Mouse (Mus musculus): Measurements from ENCODE around the gene Mknk2. TPM values are rescaled to one million over a fixed set of nuclear protein-coding genes. Genes with fewer than 3 reads are reported as not detected.

Gene Mknk2
- polyA plus RNA-seq, 1 experiment from 2014 or later = 85.1 TPM

- Histone ChIP-seq H3K4me3 (ENCODE audit: low read depth, low read length) (peak within 1 kb of the TSS; percentile 36), H3K27me3 (ENCODE audit: control insufficient read depth, insufficient read depth, low read length) (no peaks in the 10 kb centered on the region), H3K36me3 (ENCODE audit: control insufficient read depth, insufficient read depth, low read length) (peaks cover 2% of the 10 kb centered on the region), H3K9me3 (ENCODE audit: control insufficient read depth, low read length) (no peaks in the 10 kb centered on the region), H3K4me2 (ENCODE audit: low read depth, low read length, severe bottlenecking) (peak within 1 kb of the TSS; percentile 71), H3K4me1 (replicated peaks; ENCODE audit: control insufficient read depth, insufficient read depth, low read length) (peaks cover 9% of the 10 kb centered on the region), H3K27ac (ENCODE audit: low read depth, low read length) (peak within 1 kb of the TSS; percentile 18), H3K9ac (ENCODE audit: low read length) (peak within 1 kb of the TSS; percentile 43)
- peak; percentile 97 for ATAC-seq (replicated peaks; ENCODE audit: low FRiP score)
- DNase-seq (ENCODE audit: low spot score) = peak; percentile 99
- under 1% methylated on average over 59 of the region's 59 CpGs for WGBS
Measured at GRCm38 (mm10) chr10:80701721-80702535, 24.0 kb upstream of the Mknk2 start, which contains the start of the genes Mob3a and Izumo4. Mob3a (minus strand) TSS chr10:80701977. Izumo4 (plus strand) TSS chr10:80702184.

GRCm38 (mm10) chr10:80700732-80701131, 22.8 kb upstream of the Mknk2 start:
- Histone ChIP-seq H3K36me3 (ENCODE audit: control insufficient read depth, insufficient read depth, low read length) (no peaks in the 10 kb centered on the region), H3K27me3 (ENCODE audit: control insufficient read depth, insufficient read depth, low read length) (no peaks in the 10 kb centered on the region), H3K4me1 (replicated peaks; ENCODE audit: control insufficient read depth, insufficient read depth, low read length) (peaks cover 9% of the 10 kb centered on the region), H3K9me3 (ENCODE audit: control insufficient read depth, low read length) (no peaks in the 10 kb centered on the region), H3K4me2 (ENCODE audit: low read depth, low read length, severe bottlenecking) (peak overlapping the region; percentile 71), H3K9ac (ENCODE audit: low read length) (no peak overlapping the region; the same call in 1 of the 2 replicates), H3K4me3 (ENCODE audit: low read depth, low read length) (peak overlapping the region; percentile 36), H3K27ac (ENCODE audit: low read depth, low read length) (no peak overlapping the region)
- ATAC-seq (replicated peaks; ENCODE audit: low FRiP score) = no peak
- no peak for DNase-seq (ENCODE audit: low spot score)
- 59% methylated on average over 4 of the region's 4 CpGs for WGBS

GRCm38 (mm10) chr10:80700038-80700504, 22.2 kb upstream of the Mknk2 start:
- no peak for DNase-seq (ENCODE audit: low spot score)
- Histone ChIP-seq H3K9me3 (ENCODE audit: control insufficient read depth, low read length) (no peaks in the 10 kb centered on the region), H3K4me3 (ENCODE audit: low read depth, low read length) (no peak overlapping the region), H3K4me2 (ENCODE audit: low read depth, low read length, severe bottlenecking) (no peak overlapping the region), H3K4me1 (replicated peaks; ENCODE audit: control insufficient read depth, insufficient read depth, low read length) (peaks cover 9% of the 10 kb centered on the region), H3K9ac (ENCODE audit: low read length) (no peak overlapping the region), H3K27me3 (ENCODE audit: control insufficient read depth, insufficient read depth, low read length) (no peaks in the 10 kb centered on the region), H3K36me3 (ENCODE audit: control insufficient read depth, insufficient read depth, low read length) (no peaks in the 10 kb centered on the region), H3K27ac (ENCODE audit: low read depth, low read length) (no peak overlapping the region)
- WGBS = 85% methylated on average over 7 of the region's 7 CpGs
- ATAC-seq (replicated peaks; ENCODE audit: low FRiP score) = no peak

DNA sequence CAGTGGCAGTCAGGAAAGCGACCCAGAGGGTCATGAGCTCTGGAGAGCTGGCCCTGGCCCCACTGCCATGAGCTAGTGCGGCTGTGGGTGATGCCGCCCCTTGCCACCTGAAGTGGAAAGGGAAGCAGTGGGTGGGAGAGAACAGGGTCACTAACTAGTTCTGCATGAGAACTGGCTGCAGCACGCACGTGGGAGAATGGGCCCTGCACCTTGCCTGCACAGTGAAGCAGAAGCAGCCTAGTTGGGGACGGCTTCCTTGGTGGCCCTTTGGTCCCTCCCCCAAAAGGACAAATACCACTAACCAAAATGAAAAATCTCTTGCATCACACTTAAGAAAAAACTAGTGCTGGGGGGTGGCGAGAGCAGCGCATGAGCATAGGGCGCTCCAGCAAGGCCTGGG, 20.7 kb upstream of the Mknk2 start:
- H3K4me2 ChIP-seq (ENCODE audit: low read depth, low read length, severe bottlenecking) = no peak overlapping the region
- H3K4me1 ChIP-seq (replicated peaks; ENCODE audit: control insufficient read depth, insufficient read depth, low read length) = peaks cover 9% of the 10 kb centered on the region
- no peaks in the 10 kb centered on the region for H3K36me3 ChIP-seq (ENCODE audit: control insufficient read depth, insufficient read depth, low read length)
- DNase-seq (ENCODE audit: low spot score) (no peak), ATAC-seq (replicated peaks; ENCODE audit: low FRiP score) (no peak)
- no peak overlapping the region for H3K27ac ChIP-seq (ENCODE audit: low read depth, low read length)
- no peaks in the 10 kb centered on the region for H3K27me3 ChIP-seq (ENCODE audit: control insufficient read depth, insufficient read depth, low read length)
- no peak overlapping the region for H3K9ac ChIP-seq (ENCODE audit: low read length)
- WGBS = 92% methylated on average over 9 of the region's 9 CpGs
- no peak overlapping the region for H3K4me3 ChIP-seq (ENCODE audit: low read depth, low read length)
- no peaks in the 10 kb centered on the region for H3K9me3 ChIP-seq (ENCODE audit: control insufficient read depth, low read length)

DNA sequence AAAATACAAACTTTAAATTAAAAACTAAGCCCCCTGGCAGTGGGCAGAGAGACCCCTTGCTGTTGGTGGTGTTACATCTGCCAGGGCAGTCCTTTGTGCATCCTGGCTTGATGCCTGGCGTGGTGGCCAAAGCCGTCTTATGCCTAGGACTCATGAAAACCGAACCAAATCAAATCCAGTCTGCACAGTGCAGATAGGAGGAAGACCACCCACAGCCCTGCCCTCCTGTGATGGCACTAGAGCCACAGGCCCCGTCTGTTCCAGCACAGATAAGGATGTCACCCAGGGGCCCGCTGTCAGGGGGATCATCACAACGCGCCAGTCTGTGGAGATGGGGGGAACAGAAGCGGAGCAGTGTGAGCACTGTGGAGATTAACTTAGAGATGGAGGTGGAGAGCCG, 19.9 kb upstream of the Mknk2 start:
- DNase-seq (ENCODE audit: low spot score) (no peak), ATAC-seq (replicated peaks; ENCODE audit: low FRiP score) (no peak)
- Histone ChIP-seq H3K9me3 (ENCODE audit: control insufficient read depth, low read length) (no peaks in the 10 kb centered on the region), H3K36me3 (ENCODE audit: control insufficient read depth, insufficient read depth, low read length) (no peaks in the 10 kb centered on the region), H3K4me1 (replicated peaks; ENCODE audit: control insufficient read depth, insufficient read depth, low read length) (peaks cover 5% of the 10 kb centered on the region), H3K27me3 (ENCODE audit: control insufficient read depth, insufficient read depth, low read length) (no peaks in the 10 kb centered on the region), H3K27ac (ENCODE audit: low read depth, low read length) (no peak overlapping the region), H3K4me2 (ENCODE audit: low read depth, low read length, severe bottlenecking) (no peak overlapping the region), H3K4me3 (ENCODE audit: low read depth, low read length) (no peak overlapping the region), H3K9ac (ENCODE audit: low read length) (no peak overlapping the region)
- WGBS = 86% methylated on average over 9 of the region's 9 CpGs

GRCm38 (mm10) chr10:80697393-80697787, 19.5 kb upstream of the Mknk2 start:
- Histone ChIP-seq H3K4me1 (replicated peaks; ENCODE audit: control insufficient read depth, insufficient read depth, low read length) (peaks cover 4% of the 10 kb centered on the region), H3K9ac (ENCODE audit: low read length) (no peak overlapping the region), H3K27me3 (ENCODE audit: control insufficient read depth, insufficient read depth, low read length) (no peaks in the 10 kb centered on the region), H3K27ac (ENCODE audit: low read depth, low read length) (no peak overlapping the region), H3K36me3 (ENCODE audit: control insufficient read depth, insufficient read depth, low read length) (no peaks in the 10 kb centered on the region), H3K9me3 (ENCODE audit: control insufficient read depth, low read length) (no peaks in the 10 kb centered on the region), H3K4me2 (ENCODE audit: low read depth, low read length, severe bottlenecking) (no peak overlapping the region), H3K4me3 (ENCODE audit: low read depth, low read length) (no peak overlapping the region)
- ATAC-seq (replicated peaks; ENCODE audit: low FRiP score) (no peak), DNase-seq (ENCODE audit: low spot score) (no peak)
- WGBS = 93% methylated on average over 8 of the region's 8 CpGs

DNA sequence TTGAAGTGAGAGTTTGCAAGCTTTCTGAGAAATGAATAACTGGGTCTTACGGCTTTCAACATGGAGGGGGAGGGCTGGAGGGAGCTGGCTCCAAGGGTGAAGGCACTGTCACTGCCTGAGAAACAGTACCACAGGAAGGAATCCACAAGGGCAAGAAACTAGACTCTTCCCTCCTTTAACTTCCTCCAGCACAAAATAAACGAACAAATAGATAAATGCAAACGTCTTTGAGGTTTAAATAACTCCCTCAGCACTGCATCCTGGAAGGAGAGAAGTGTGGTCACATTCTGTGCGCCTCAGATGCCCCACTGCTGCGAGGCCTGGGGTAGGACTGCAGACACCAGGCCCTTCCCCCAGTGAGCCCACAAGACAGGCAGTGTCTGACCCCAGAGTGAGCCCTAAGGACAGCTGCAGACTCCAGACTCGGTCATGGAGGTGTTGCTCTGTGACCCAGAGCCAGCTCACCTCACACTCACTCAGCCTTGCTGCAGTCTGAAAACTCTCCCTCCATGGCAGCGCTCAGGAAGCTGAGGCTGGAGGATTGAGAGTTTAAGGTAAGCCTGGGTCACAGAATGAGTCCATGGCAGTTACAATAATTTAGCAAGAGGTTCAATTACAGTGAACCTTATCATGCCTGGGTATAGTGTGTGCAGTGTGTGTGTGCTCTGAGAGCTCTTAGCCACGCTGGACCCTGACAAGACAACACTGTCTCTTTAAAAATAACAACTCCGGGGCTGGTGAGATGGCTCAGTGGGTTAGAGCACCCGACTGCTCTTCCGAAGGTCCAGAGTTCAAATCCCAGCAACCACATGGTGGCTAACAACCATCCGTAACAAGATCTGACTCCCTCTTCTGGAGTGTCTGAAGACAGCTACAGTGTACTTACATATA, 18.8 kb upstream of the Mknk2 start:
- H3K27ac ChIP-seq (ENCODE audit: low read depth, low read length) = no peak overlapping the region
- H3K4me2 ChIP-seq (ENCODE audit: low read depth, low read length, severe bottlenecking) = no peak overlapping the region
- H3K9ac ChIP-seq (ENCODE audit: low read length) = no peak overlapping the region
- DNase-seq (ENCODE audit: low spot score) = no peak
- no peaks in the 10 kb centered on the region for H3K36me3 ChIP-seq (ENCODE audit: control insufficient read depth, insufficient read depth, low read length)
- whole genome bisulfite sequencing = 78% methylated on average over 11 of the region's 12 CpGs
- peaks cover 4% of the 10 kb centered on the region for H3K4me1 ChIP-seq (replicated peaks; ENCODE audit: control insufficient read depth, insufficient read depth, low read length)
- no peaks in the 10 kb centered on the region for H3K27me3 ChIP-seq (ENCODE audit: control insufficient read depth, insufficient read depth, low read length)
- no peak overlapping the region for H3K4me3 ChIP-seq (ENCODE audit: low read depth, low read length)
- ATAC-seq (replicated peaks; ENCODE audit: low FRiP score) = no peak
- H3K9me3 ChIP-seq (ENCODE audit: control insufficient read depth, low read length) = no peaks in the 10 kb centered on the region

DNA sequence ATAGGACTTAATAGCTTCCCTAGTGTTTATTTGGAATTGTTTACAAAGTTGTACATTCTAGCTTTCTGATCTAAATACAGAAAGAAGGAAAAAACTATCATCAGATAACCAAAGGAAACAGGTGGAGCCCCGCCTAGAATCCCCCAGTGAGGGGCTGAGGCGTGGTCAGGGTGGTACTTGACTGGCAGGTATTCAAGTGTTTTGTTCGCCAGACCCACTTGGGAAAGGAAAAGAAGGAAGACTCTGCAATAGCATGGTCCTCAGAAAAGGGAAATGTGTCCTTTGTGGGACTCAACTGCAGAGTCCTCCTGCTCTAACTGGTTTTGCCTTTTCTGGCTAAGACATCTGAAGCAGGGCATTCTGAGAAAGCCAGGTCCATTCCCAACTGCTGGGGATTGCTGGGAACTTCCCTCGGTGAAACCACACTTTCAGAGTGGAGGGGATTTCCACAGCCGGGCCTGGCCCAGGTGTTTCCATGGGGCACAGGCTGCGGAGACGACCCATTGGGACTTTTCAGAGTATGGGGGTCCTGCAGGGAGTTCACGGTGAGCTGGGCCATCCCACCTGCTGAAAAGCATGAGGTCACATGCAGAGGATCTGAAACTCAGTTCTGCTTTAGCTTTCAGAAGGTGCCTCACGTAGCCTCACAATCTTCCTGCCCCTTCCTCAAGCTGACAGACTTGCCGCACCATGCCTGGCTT, 18.0 kb upstream of the Mknk2 start:
- Histone ChIP-seq H3K4me3 (ENCODE audit: low read depth, low read length) (no peak overlapping the region), H3K4me1 (replicated peaks; ENCODE audit: control insufficient read depth, insufficient read depth, low read length) (peaks cover 2% of the 10 kb centered on the region), H3K27ac (ENCODE audit: low read depth, low read length) (no peak overlapping the region), H3K4me2 (ENCODE audit: low read depth, low read length, severe bottlenecking) (no peak overlapping the region), H3K36me3 (ENCODE audit: control insufficient read depth, insufficient read depth, low read length) (no peaks in the 10 kb centered on the region), H3K9ac (ENCODE audit: low read length) (no peak overlapping the region), H3K27me3 (ENCODE audit: control insufficient read depth, insufficient read depth, low read length) (no peaks in the 10 kb centered on the region), H3K9me3 (ENCODE audit: control insufficient read depth, low read length) (no peaks in the 10 kb centered on the region)
- ATAC-seq (replicated peaks; ENCODE audit: low FRiP score) = no peak
- no peak for DNase-seq (ENCODE audit: low spot score)
- 76% methylated on average over 10 of the region's 10 CpGs for WGBS

Measured in forebrain, embryonic 11.5 days (tissue).